Mouse (Mus musculus) skeletal muscle tissue, adult 2 months (tissue): Measurements from ENCODE around the gene Npff.

Experiments used
- DNase-seq: peaks from one replicate; pipeline ENCODE4 v3.0.0-alpha.2; 2012; ENCODE audit warnings: low read depth, low spot score

Gene Npff

DNA sequence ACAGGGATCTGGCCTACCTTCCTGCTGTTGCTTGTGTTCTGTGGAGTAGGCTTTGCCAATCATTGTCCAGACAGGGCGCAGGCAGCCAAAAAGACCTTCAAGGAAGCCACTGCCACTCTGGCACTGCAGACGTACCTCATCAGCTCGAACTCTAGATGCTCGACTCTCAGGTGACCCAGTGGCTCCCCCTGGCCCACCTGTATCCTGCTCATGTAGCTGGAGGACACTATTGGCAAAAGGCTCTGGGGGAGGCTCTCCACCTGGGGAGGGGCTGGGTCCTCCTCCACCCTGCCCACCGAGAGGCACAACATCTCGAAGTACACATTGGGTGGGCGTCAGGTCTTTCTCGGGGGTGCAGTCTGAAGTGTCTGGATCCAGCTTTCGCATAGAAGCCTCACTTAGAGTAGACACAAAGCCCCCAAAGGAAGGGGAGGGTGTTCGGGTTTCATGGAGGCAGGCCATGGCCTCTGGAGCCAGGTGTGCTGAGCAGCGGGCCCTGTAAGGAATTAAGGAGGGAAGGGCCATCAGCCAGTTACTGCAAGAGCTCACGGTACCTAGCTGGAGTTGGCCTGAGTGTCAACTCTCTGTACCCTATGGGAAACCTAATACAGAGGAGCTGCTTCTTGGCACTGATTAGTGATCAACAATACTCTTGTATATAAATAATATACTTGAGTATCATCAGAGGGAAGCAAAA lies 19.5 kb downstream of the Npff start:
- no peak for DNase-seq

DNA sequence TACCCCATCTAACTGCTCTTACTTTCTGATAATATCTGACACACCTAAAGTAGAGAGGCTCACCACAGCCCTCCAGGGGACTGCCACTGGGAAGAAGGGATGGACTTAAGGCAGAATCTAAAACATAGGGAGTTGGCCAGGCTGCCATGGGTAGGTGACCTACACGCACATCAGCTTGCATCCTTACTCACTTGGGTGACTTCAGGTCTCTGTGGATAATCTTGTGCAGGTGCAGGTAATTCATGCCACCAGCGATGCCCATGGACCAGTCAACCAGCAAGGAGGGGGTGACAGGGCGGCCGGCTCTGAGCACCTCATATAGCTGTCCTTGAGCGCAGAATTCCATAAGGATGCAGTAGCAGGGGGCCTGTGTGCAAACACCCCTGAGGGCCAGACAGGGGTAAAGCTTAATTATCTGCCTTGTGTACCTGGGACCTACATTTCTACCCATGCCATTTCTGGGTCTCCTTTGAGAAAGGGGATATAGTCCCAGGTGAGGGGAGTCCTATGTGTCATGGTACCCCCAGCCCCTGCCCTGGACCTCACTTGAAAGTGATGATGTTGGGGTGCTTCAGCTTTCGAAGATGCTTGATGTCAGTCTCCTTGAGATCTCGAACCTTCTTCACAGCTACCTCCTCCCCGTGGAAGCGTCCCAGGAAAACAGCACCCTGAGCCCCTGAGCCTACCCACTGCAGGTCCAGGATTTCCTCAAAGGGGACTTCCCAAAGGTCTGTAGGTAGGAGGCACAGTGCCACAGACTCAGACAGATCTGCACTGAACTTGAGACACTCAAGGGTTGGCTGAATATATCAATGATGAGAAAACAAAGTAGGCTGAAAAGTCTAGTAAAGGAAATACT lies 20.6 kb downstream of the Npff start:
- DNase-seq: no peak

DNA sequence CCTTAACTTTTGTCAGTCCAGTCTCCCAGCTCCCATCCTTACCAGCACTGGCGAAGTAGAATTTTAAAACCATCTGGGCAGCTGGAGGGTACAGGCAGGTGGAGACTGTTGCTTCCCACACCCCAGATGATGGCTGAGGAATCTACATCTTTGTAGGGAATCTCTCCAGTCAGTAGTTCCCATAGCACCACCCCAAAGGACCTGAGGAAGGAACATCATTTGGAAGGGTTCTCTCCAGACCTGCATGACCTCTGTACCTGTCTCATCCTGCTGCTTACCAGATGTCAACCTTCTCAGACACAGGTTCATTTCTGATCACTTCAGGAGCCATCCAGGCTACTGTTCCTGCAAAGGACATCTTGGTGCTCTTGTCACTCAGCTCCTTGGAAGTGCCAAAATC lies 21.3 kb downstream of the Npff start, which contains the start of gene Gm10337:
TSS of gene Gm10337 (plus strand) at position 276 of the 400 bp plus-strand sequence.
- no peak for DNase-seq

DNA sequence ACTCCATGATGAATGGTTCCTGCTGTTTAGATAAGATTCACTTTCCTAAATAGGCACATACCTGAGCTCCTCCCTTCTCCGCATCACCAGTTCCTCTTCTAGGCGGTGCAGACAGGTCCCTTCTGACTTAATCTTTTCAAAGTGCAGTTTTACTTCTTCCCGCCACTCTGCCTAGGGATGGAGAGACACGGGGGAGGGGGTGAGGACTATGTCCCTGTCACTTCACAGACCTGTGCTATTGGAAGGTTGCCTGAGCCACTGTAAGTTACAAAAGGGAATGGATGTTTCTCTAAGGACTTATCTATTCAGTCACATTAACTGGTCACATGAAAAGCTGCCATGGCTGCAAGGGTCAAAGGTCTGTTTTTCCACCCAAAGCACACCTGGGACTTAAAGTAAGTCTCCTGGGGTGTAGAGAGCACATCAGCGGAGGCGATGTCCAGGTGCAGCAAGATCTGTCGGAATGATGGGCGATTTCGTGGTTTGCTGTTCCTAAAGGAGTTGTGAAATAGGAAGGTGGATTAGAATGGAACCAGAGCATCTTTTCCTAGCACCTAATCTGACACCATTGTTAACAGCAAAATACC lies 22.4 kb downstream of the Npff start:
- DNase-seq: no peak

DNA sequence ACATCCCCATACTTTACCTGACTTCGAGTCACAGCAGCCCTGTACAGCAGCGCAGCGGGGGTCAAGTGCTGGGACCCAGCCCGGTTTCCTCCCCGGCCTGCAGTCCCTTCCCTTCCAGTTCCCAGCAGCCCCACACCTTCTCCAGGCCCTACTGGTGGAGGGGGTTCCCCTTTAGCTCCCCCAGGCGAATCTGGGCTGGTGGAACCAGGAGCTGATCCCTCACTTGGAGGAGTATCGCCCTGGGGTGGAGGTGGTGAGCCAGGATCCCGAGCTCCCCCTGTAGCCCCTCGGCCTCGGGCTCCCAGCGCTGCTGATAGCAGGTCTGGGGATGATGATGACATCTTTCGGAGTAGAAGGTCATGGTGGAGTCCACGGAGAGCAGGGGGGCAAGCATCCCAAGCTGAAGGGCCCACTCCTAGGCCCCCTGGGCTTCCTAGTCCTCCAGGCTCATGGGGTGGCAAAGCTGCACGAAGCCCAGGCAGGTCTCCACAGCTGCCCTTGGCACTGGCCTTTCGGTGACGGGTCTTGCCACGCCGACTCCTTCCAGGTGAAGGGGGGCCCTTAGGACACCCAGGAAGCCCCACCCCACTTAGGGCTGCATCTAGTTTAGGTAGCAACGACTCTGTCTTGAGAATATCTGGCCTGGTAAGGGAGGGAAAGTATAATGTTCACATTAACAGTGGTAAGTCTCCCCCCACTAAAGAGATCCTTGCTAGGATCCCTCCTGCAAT lies 23.5 kb downstream of the Npff start:
- DNase-seq: no peak

DNA sequence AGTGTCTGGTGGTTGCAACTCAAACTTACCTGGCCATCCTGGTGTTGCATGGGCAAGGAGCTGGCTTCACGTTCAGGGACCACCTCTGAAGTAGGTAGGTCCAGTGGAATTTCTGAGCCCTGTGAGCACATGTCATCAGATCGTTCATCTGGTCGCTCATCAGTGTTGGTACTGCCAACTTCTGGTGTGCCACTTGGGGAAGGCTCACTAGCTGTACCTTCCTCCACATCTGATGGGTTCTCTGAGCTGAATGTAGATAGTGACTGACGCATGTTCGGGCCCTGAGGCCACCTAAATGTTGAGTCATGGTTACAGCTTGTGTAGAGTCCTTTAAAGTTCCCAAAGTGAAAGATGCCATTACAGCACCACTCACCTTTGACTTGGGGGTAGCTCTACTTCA lies 24.3 kb downstream of the Npff start:
- DNase-seq: no peak

- no peak for DNase-seq
These were observed 24.9 kb downstream of the Npff start for GRCm38 (mm10) chr15:102499851-102500250.

GRCm38 (mm10) chr15:102499370-102499769 lies 25.4 kb downstream of the Npff start:
- DNase-seq: no peak

DNA sequence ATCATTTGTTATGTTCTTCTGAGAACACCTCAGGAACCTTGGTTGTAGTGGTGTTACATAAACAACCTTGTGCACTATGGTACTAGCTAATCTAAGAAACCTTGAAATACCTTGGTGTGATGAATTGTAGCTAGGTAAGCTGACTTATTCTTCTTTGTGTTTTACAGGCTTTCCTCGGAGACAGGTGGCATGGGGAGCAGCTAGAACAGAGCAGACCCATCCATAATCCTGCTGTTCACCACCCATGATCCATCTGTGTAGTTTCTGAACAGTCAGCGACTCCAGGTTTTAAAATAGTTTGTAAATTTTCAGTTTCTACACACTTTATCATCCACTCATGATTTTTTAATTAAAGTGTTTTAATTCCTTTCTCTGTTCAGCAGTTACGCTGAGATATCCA lies 26.4 kb downstream of the Npff start:
- DNase-seq: no peak

DNA sequence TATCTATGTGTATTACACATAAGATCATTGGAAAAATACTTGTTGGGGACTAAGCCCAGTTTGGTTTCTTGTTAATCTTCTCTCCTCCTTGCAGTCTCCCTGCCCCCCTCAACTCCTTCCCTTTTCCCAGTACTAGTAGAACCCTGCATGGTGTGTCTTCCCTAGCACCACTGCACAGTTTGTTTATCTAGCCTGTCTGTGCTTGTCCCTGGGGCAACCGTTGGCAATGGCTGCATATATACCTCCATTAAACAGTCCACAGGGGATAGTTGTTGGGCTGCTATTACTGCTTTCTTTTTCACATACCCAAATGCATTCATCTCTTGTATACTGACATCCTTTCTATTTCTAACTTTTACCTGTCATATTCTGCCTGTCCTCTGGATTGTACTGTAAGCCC lies 37.1 kb downstream of the Npff start:
- no peak for DNase-seq

DNA sequence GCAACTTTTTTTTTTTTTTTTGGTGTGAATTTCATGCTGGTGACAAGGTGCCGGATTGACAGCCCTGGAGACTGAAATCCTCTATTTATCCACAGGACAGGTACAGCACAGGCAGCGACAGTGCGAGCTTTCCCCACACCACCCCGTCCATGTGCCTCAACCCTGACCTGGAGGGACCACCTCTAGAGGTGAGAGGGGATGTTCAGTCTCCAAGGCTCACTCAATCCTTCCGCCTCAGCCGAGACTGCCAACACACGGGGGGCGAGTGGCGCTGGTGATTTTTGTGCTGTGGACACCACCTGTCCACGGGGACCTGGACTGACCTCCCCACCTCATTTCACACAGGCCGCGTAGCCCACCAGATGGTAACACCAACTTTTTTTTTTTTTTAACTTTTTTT lies 38.9 kb downstream of the Npff start:
- no peak for DNase-seq

DNA sequence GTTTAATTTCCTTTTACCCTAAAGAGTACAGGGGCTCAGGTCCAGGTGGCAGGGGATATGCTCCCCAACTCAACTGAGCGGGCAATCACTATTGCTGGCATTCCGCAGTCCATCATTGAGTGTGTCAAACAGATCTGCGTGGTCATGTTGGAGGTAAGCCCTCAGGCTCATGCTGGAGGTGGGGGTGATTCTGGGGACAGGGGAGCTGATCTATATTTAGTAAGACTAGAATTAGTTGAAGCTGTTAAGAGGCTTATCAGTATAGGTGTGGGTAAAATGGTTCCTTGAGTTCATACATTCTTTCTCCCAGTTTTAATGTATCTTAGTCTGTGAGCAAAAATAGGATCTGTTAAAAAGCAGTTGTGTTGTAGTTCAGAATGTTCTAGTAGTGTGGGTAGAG lies 41.6 kb downstream of the Npff start:
- DNase-seq: no peak

- no peak for DNase-seq
These were observed 50.2 kb downstream of the Npff start for GRCm38 (mm10) chr15:102474520-102474919.
